Mouse (Mus musculus) bone marrow, adult 2 months (tissue): ENCODE results near the gene Srxn1. TPM values are rescaled to one million over a fixed set of nuclear protein-coding genes. Genes with fewer than 3 reads are reported as not detected.
"Not testable (repeated sequence)": the region's sequence is repeated elsewhere in the genome, so short reads cannot be mapped to it uniquely, and the experiment has no call there.

Experiments
- H3K27ac ChIP-seq: fragments of 200-500 bp; 2 replicates; pipeline ENCODE4 v1.5.1; 2012; ENCODE audit warnings: low read depth, mild to moderate bottlenecking, control low read depth, inconsistent platforms, low read length; ENCODE audit not compliant: control insufficient read depth, poor library complexity, insufficient read depth
- H3K4me1 ChIP-seq: fragments of 200-500 bp; 2 replicates; pipeline ENCODE4 v1.6.1; 2011; ENCODE audit warnings: low read length; ENCODE audit not compliant: control insufficient read depth, insufficient read depth
- H3K4me3 ChIP-seq: fragments of 200-500 bp; replicated peaks from 2 replicates; pipeline ENCODE3; 2011; ENCODE audit warnings: mild to moderate bottlenecking, low read depth, low read length, control low read depth; ENCODE audit not compliant: control insufficient read depth
- CTCF ChIP-seq: fragments of 200-500 bp; IDR thresholded peaks from 2 replicates; pipeline ENCODE4 v1.5.1; 2011; ENCODE audit warnings: low read length, control low read depth; ENCODE audit not compliant: control insufficient read depth, insufficient read depth
- POLR2A ChIP-seq: fragments of 200-500 bp; IDR thresholded peaks from 2 replicates; pipeline ENCODE4 v1.6.1; 2011; ENCODE audit warnings: low read depth, mild to moderate bottlenecking, control low read depth, low read length, borderline replicate concordance; ENCODE audit not compliant: control insufficient read depth
- WGBS: fragments of 180-500 bp; shearing (Covaris S2); methylation state at CpG from one replicate; pipeline ENCODE4 v1.1.7; 2018; 5-methylcytosine and 5-hydroxymethylcytosine counted together
- polyA plus RNA-seq: library from polyadenylated mRNA; stranded (reverse); fragments of >200 nt; gene quantifications from 2 replicates; pipeline ENCODE4 v1.2.4, GENCODE M21; 2011; ENCODE audit warnings: low replicate concordance; ENCODE audit not compliant: missing spikeins, insufficient read depth, insufficient read length

Srxn1 gene
- polyA plus RNA-seq, result 8.9 and 11.6 TPM in 2 replicates

GRCm38 (mm10) chr2:152105318-152106224 lies at the start of gene Srxn1:
Gene Srxn1, plus strand, starts transcription at chr2:152105516.
- Histone ChIP-seq H3K4me1 (no peaks in the 10 kb centered on the region), H3K4me3 (peak within 1 kb of the TSS; percentile 76), H3K27ac (peak within 1 kb of the TSS; percentile 86)
- 1% methylated on average over 82 of the region's 84 CpGs for WGBS
- TF ChIP-seq CTCF (no peak), POLR2A (peak; percentile 79; the same call in 1 of the 2 replicates)

DNA sequence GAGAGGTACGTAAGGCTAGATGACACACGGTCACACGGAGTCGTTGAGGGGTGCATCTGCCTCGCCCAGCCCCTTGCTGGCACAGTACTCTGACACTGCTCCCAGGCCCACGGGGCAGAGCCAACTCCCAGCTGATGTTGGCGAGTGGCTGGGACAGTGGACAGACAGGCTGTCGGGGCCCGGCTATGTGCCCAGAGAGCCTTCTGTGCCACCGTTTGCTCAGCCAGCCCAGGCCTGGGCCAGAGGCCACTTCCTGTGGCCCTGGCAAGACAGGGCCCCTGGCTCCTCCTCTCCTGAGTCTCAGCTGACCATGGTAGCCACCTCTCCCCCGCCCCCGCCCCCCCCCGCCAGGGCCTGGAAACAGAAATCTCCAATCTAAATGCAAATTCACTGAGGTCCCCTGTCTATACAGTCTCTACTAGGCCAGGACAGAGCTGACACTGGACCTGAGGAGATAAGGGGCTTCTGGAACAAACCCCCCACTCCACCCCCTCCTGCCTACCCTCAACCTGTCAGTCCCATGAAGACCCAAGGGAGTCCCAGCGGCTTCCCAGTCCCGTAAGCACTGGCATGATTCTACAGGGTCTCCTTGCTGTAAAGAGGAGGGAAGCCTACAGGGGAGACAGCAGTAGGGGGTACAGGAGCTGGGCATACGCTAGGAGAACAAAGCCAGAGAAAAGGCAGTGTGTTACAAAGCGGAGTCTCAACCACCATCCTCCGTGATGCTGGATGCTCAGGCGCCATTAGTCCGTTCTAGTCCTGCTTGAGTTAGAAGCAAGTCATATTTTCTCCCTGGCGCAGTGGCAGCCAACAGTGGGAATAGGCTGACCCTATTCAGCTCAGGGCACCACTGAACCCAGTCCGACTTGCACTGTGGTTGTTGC lies 48.7 kb upstream of the Srxn1 start:
- Histone ChIP-seq H3K4me1 (no peaks in the 10 kb centered on the region), H3K27ac (no peak overlapping the region), H3K4me3 (no peak overlapping the region)
- 74% methylated on average over 22 of the region's 22 CpGs for WGBS
- no peak for TF ChIP-seq CTCF
- no peak for TF ChIP-seq POLR2A

GRCm38 (mm10) chr2:152057252-152057563 lies 48.1 kb upstream of the Srxn1 start:
- TF ChIP-seq POLR2A (no peak), CTCF (no peak)
- H3K4me1 ChIP-seq, result no peaks in the 10 kb centered on the region
- 67% methylated on average over 9 of the region's 9 CpGs for WGBS
- H3K27ac ChIP-seq, result no peak overlapping the region
- H3K4me3 ChIP-seq, result no peak overlapping the region

GRCm38 (mm10) chr2:152062817-152063216 lies 42.5 kb upstream of the Srxn1 start:
- not testable (repeated sequence) for H3K4me3 ChIP-seq
- WGBS, result 80% methylated on average over 3 of the region's 3 CpGs

GRCm38 (mm10) chr2:152068660-152069433 lies 36.5 kb upstream of the Srxn1 start:
- Histone ChIP-seq H3K4me1 (no peaks in the 10 kb centered on the region), H3K4me3 (no peak overlapping the region), H3K27ac (no peak overlapping the region)
- TF ChIP-seq POLR2A, result no peak
- no peak for TF ChIP-seq CTCF
- WGBS, result 61% methylated on average over 11 of the region's 11 CpGs

More at GRCm38 (mm10) chr2:152062817-152063216, 42.5 kb upstream of the Srxn1 start:
- not testable (repeated sequence) for H3K27ac ChIP-seq, H3K4me1 ChIP-seq

DNA sequence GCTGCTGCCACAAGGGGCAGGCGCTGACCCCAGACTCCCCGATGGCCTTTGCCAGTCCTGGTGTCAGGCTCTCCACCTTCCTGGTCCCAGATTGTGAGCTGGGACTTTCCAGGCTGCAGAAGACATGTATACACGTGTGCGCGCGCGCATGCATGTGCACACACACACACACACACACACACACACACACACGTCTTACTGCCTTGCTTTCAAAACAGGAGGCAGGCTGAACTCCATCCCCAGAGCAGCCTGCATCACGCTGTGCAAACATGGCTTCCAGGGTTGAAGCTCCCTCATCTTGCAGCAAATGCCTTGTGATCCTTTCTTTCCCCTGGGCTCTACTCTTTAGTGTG lies 35.9 kb upstream of the Srxn1 start:
- 70% methylated on average over 9 of the region's 9 CpGs for WGBS
- H3K27ac ChIP-seq, result no peak overlapping the region
- no peak overlapping the region for H3K4me3 ChIP-seq
- H3K4me1 ChIP-seq, result no peaks in the 10 kb centered on the region
- TF ChIP-seq CTCF, result no peak
- no peak for TF ChIP-seq POLR2A

DNA sequence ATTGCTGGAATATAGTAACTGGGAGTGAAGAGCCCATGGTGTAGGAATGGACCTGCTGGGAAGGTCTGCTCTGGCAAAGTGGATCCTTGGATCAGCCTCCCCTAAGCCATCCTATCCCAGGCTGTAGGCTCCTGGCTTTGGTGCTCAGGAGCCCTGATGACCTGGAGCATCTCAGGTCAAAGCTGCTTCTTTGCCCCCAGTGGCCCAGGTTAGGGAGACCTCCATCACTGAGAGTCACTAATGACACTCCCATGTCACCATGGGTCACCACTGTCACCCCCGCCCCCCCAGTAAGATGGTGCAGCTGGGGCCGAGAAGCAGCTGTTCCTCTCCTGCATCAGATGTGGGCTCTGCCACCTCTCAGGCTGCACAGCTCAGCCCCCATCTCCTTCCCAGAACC lies 35.4 kb upstream of the Srxn1 start:
- 58% methylated on average over 2 of the region's 2 CpGs for WGBS
- no peaks in the 10 kb centered on the region for H3K4me1 ChIP-seq
- no peak overlapping the region for H3K27ac ChIP-seq
- no peak for TF ChIP-seq CTCF
- no peak for TF ChIP-seq POLR2A
- no peak overlapping the region for H3K4me3 ChIP-seq

GRCm38 (mm10) chr2:152074521-152074920 lies 30.8 kb upstream of the Srxn1 start:
- no peaks in the 10 kb centered on the region for H3K4me1 ChIP-seq
- H3K4me3 ChIP-seq, result no peak overlapping the region
- no peak overlapping the region for H3K27ac ChIP-seq
- 78% methylated on average over 2 of the region's 2 CpGs for WGBS
- TF ChIP-seq CTCF, result no peak
